Mouse (Mus musculus): Measurements from ENCODE around the gene Parp9.

DNA sequence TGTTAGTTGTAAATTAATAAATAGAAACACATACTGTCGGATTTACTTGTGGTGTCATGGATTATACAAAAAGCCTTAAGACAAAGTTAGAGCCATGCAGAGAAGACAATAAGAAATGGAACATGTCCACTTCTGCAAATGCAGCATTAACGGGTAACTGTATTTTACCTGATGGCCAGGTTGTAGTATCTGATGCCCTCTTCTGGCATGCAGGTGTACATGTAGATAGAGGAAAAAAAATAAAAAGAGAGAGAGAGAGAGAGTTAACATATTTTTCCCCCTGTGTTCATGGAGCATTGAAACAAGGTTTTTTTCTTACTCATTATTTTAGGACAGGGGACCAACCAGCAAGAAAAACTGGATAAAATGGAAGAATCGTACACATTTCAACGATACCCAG is 29.0 kb downstream of the Parp9 start:
- TF ChIP-seq CTCF (IDR thresholded peaks at IDR 0.05; ENCODE audit: low read depth) (no peak), EP300 (IDR thresholded peaks at IDR 0.05; ENCODE audit: low read depth) (no peak)
